18 mouse cellular contexts compared by ENCODE assay signal in genomic region chr19:56989171-56989570, GRCm38 (mm10). TPM values are rescaled to one million over a fixed set of nuclear protein-coding genes. Genes with fewer than 3 reads are reported as not detected.
A peak's percentile ranks its signal among the peaks of the same experiment; 100 is the strongest.
DNase-seq lines count a peak whose midpoint lies in the region; ATAC-seq and TF ChIP-seq lines count a peak whose summit lies in the region.
"Had no signal": no experiment of that assay in that cellular context is flagged by ENCODE, and none has a peak within 500 bp of the region (broad histone marks: within the 10 kb centered on the region; RNA-seq: fewer than 3 reads in every experiment).

No protein-coding gene starts in this region.

- peak overlapping the region; percentile 80 for H3K27ac ChIP-seq in forebrain, embryonic 10.5 days
- H3K27ac ChIP-seq in forebrain, postnatal 0 days (ENCODE audit: low read depth, low read length), result no peak overlapping the region
- H3K27ac ChIP-seq in kidney, embryonic 16.5 days (ENCODE audit: low read length), result peak overlapping the region; percentile 23; the same call in 1 of the 2 replicates
- no peak overlapping the region for H3K27ac ChIP-seq in kidney, adult 2 months (ENCODE audit: insufficient read depth, low read depth, low read length)
- no peak overlapping the region for H3K27ac ChIP-seq in thymus, adult 2 months (ENCODE audit: control insufficient read depth, insufficient read depth, low read length)
- H3K27ac ChIP-seq: liver, embryonic 12.5 days; neural tube, embryonic 15.5 days had no signal

- WGBS in forebrain, embryonic 10.5 days, result 92% methylated on average over 8 of the region's 8 CpGs
- WGBS in forebrain, postnatal 0 days, result 80% methylated on average over 8 of the region's 8 CpGs
- 75% methylated on average over 8 of the region's 8 CpGs for WGBS in kidney, embryonic 16.5 days
- 83% methylated on average over 8 of the region's 8 CpGs for WGBS in kidney, adult 2 months
- WGBS in thymus, adult 2 months, result 90% methylated on average over 8 of the region's 8 CpGs

- H3K36me3 ChIP-seq in forebrain, embryonic 10.5 days (replicated peaks), result no peaks in the 10 kb centered on the region
- no peaks in the 10 kb centered on the region for H3K36me3 ChIP-seq in forebrain, postnatal 0 days (ENCODE audit: insufficient read depth)
- no peaks in the 10 kb centered on the region for H3K36me3 ChIP-seq in kidney, embryonic 16.5 days (ENCODE audit: insufficient read depth, low read length)
- H3K36me3 ChIP-seq in kidney, adult 2 months (ENCODE audit: control insufficient read depth, insufficient read depth, low read length), result no peaks in the 10 kb centered on the region
- no peaks in the 10 kb centered on the region for H3K36me3 ChIP-seq in thymus, adult 2 months (ENCODE audit: control insufficient read depth, insufficient read depth, low read length)
- H3K36me3 ChIP-seq: liver, embryonic 12.5 days; neural tube, embryonic 15.5 days had no signal

- no peak for TF ChIP-seq POLR2A in kidney, adult 2 months (IDR thresholded peaks at IDR 0.05; ENCODE audit: low read depth, low read length)
- TF ChIP-seq POLR2A in thymus, adult 2 months (IDR thresholded peaks at IDR 0.05; ENCODE audit: control insufficient read depth, extremely low read depth, insufficient read depth, low read length, poor library complexity), result no peak

- DNase-seq in forebrain, embryonic 10.5 days (ENCODE audit: extremely low spot score, low spot score), result no peak
- no peak for DNase-seq in forebrain, postnatal 0 days
- DNase-seq in kidney, adult 2 months, result no peak
- DNase-seq in right cerebral cortex, postnatal 10 days (ENCODE audit: low spot score in 2 of 2), result peak; percentile 43 to 58
- no peak for DNase-seq in right cerebral cortex, adult 2 months (ENCODE audit: low spot score in 2 of 2)
- no peak for DNase-seq in thymus, adult 2 months
- no peak for DNase-seq in cerebellum, adult 11 months
- DNase-seq: cerebellum, adult 18-20 months; embryo, embryonic 11 days; gastrocnemius, postnatal 25 days had no signal

- H3K9ac ChIP-seq in forebrain, postnatal 0 days, result no peak overlapping the region
- no peak overlapping the region for H3K9ac ChIP-seq in kidney, embryonic 16.5 days (replicated peaks; ENCODE audit: low read length)
- H3K9ac ChIP-seq: liver, embryonic 12.5 days; neural tube, embryonic 15.5 days had no signal

- H3K9me3 ChIP-seq in forebrain, embryonic 10.5 days, result no peaks in the 10 kb centered on the region
- no peaks in the 10 kb centered on the region for H3K9me3 ChIP-seq in forebrain, postnatal 0 days (ENCODE audit: low read length)
- H3K9me3 ChIP-seq in kidney, embryonic 16.5 days (ENCODE audit: low read length), result no peaks in the 10 kb centered on the region
- H3K9me3 ChIP-seq: liver, embryonic 12.5 days; neural tube, embryonic 15.5 days had no signal

- H3K4me3 ChIP-seq in forebrain, embryonic 10.5 days, result no peak overlapping the region
- no peak overlapping the region for H3K4me3 ChIP-seq in forebrain, postnatal 0 days (ENCODE audit: low read depth, low read length)
- no peak overlapping the region for H3K4me3 ChIP-seq in kidney, embryonic 16.5 days (ENCODE audit: low read length)
- H3K4me3 ChIP-seq in kidney, adult 2 months (ENCODE audit: insufficient read depth, low read depth, low read length), result no peak overlapping the region
- no peak overlapping the region for H3K4me3 ChIP-seq in thymus, adult 2 months (ENCODE audit: control insufficient read depth, insufficient read depth, low read length)
- H3K4me3 ChIP-seq: liver, embryonic 12.5 days; neural tube, embryonic 15.5 days had no signal

- H3K27me3 ChIP-seq in forebrain, embryonic 10.5 days (ENCODE audit: poor library complexity, severe bottlenecking), result no peaks in the 10 kb centered on the region
- H3K27me3 ChIP-seq in forebrain, postnatal 0 days (ENCODE audit: insufficient read depth, low read length), result no peaks in the 10 kb centered on the region
- H3K27me3 ChIP-seq in kidney, embryonic 16.5 days (ENCODE audit: insufficient read depth, low read length), result no peaks in the 10 kb centered on the region
- H3K27me3 ChIP-seq in kidney, adult 2 months (replicated peaks; ENCODE audit: control insufficient read depth, insufficient read depth, low read length), result no peaks in the 10 kb centered on the region
- H3K27me3 ChIP-seq in thymus, adult 2 months (ENCODE audit: control insufficient read depth, insufficient read depth, low read length), result no peaks in the 10 kb centered on the region
- H3K27me3 ChIP-seq: CH12.LX; liver, embryonic 12.5 days; neural tube, embryonic 15.5 days had no signal

- ATAC-seq in forebrain, postnatal 0 days, result no peak
- no peak for ATAC-seq in kidney, embryonic 16.5 days (ENCODE audit: low FRiP score, low TSS enrichment)
- ATAC-seq: activated CD4-positive, CD25-positive, alpha-beta regulatory T cell, adult 4 months; inflammation-experienced regulatory T-cells, adult 6 months; liver, embryonic 12.5 days had no signal

- H3K4me1 ChIP-seq in forebrain, embryonic 10.5 days, result peaks cover 58% of the 10 kb centered on the region
- H3K4me1 ChIP-seq in forebrain, postnatal 0 days (ENCODE audit: insufficient read depth), result no peaks in the 10 kb centered on the region
- peaks cover 44% of the 10 kb centered on the region for H3K4me1 ChIP-seq in kidney, embryonic 16.5 days (ENCODE audit: insufficient read depth, low read length)
- H3K4me1 ChIP-seq in kidney, adult 2 months (ENCODE audit: control insufficient read depth, insufficient read depth, low read length), result peaks cover 15% of the 10 kb centered on the region
- H3K4me1 ChIP-seq in thymus, adult 2 months (replicated peaks; ENCODE audit: control insufficient read depth, insufficient read depth, low read length), result no peaks in the 10 kb centered on the region

- no peak for TF ChIP-seq CTCF in forebrain, postnatal 0 days (IDR thresholded peaks at IDR 0.05; ENCODE audit: low read depth)
- no peak for TF ChIP-seq CTCF in kidney, adult 2 months (conservative IDR thresholded peaks at IDR 0.05; ENCODE audit: insufficient read depth, insufficient read length, low read depth, low read length)
- no peak for TF ChIP-seq CTCF in thymus, adult 2 months (IDR thresholded peaks at IDR 0.05; ENCODE audit: borderline replicate concordance, control insufficient read depth, extremely low read depth, insufficient read depth, low read length, poor library complexity)

- no peak overlapping the region for H3K4me2 ChIP-seq in forebrain, postnatal 0 days (ENCODE audit: low read depth)
- no peak overlapping the region for H3K4me2 ChIP-seq in kidney, embryonic 16.5 days (replicated peaks; ENCODE audit: low read depth, low read length)
- H3K4me2 ChIP-seq: liver, embryonic 12.5 days; neural tube, embryonic 15.5 days had no signal

RNA-seq across cellular contexts. Expression of gene Afap1l2, which starts 18.9 kb away (rescaled TPM):
- 1.2 and 1.5 TPM in 2 replicates for polyA plus RNA-seq in forebrain, embryonic 10.5 days (2016; fragmentation: Nextera tagmentation; extraction: Ambion mirVana)
- 11.6 and 12.7 TPM in 2 replicates for total RNA-seq in forebrain, postnatal 0 days (2014; rRNA removed)
- 8.5 and 10.1 TPM in 2 replicates for polyA plus RNA-seq in forebrain, postnatal 0 days (2015; fragmentation: Nextera tagmentation; extraction: Ambion mirVana)
- polyA plus RNA-seq in kidney, embryonic 16.5 days (2015; fragmentation: Nextera tagmentation; extraction: Ambion mirVana), result 22.0 and 22.3 TPM in 2 replicates
- 9.2 and 10.1 TPM in 2 replicates for polyA plus RNA-seq in kidney, adult 2 months (2012; rRNA removed)
- polyA plus RNA-seq in thymus, adult 2 months (2012; rRNA removed), result 4.7 and 5.9 TPM in 2 replicates
- total RNA-seq: megakaryocyte progenitor cell, adult 5-6 weeks; monocyte, adult 5-6 weeks had no signal
- polyA plus RNA-seq: activated CD4-positive, CD25-positive, alpha-beta regulatory T cell, adult 4 months; inflammation-experienced regulatory T-cells, adult 6 months had no signal

Comparison
In these comparisons a context has a peak if more than half of its experiments do, and no peak if none do; other contexts are left out.
1. DNase-seq: peak in right cerebral cortex, postnatal 10 days (2 of 2); none in forebrain, embryonic 10.5 days (single experiment), forebrain, postnatal 0 days (single experiment), kidney, adult 2 months (single experiment), right cerebral cortex, adult 2 months (0 of 2), thymus, adult 2 months (single experiment) and cerebellum, adult 11 months (single experiment).
2. H3K27ac ChIP-seq: peak in forebrain, embryonic 10.5 days (single experiment) and kidney, embryonic 16.5 days (single experiment); none in forebrain, postnatal 0 days (single experiment), kidney, adult 2 months (single experiment) and thymus, adult 2 months (single experiment).